Mouse (Mus musculus): ENCODE results near the gene Hist1h3f.
"Not testable (repeated sequence)": the region's sequence is repeated elsewhere in the genome, so short reads cannot be mapped to it uniquely, and the experiment has no call there.

Gene Hist1h3f

DNA sequence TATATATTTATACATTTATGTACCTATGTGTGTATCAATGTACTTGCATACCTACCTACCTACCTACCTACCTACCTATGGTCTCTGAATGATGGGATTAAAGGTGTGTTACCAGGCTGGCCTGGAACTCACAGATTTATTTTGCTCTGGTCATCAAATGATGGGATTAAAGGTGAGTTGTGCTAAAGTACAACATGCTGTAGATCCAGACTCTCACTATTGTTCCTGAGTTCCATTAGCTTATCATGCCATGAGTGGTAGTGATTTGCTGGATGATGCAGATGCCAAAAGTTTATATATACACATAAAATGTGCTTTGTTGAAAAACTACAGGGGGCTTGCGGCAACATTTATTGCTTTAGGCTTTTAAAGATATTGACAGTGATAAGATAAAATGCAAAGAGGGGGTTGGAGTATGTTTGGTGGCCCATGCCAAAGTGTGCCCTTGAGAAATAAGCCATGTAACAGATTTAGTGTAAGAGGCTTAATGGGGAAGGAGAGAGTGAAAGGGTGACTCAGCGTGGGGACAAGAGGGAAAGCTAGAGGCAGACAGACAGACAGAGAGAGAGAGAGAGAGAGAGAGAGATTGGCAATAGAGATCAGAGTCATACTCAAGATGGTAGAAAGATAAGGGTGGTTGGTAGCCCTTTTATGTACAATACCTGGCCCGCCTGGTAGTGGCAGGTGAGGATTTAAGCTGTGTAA is 6.7 kb upstream of the Hist1h3f start:
- DNase-seq (ENCODE audit: low spot score in 2 of 2) = no peak

DNA sequence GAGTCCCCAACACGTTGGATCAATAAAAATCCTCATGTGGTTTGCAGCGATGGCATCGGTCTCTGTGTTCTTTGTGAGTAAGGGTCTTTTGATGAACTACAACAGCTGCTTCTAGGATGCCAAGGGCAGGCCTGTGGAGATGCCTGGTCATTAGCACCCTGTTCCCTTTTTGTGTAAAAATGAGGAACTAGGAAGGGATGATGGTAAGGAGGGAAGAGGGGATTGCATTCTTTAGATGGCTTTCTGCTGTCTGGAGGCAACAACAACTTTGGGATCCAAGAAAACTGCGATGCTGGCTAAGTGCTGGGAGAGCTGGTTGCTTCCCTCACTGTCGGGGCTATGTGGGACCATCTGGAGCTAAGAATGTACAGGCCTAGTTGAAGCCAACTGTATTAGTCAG is 5.6 kb upstream of the Hist1h3f start:
- DNase-seq (ENCODE audit: low spot score in 2 of 2) = no peak

DNA sequence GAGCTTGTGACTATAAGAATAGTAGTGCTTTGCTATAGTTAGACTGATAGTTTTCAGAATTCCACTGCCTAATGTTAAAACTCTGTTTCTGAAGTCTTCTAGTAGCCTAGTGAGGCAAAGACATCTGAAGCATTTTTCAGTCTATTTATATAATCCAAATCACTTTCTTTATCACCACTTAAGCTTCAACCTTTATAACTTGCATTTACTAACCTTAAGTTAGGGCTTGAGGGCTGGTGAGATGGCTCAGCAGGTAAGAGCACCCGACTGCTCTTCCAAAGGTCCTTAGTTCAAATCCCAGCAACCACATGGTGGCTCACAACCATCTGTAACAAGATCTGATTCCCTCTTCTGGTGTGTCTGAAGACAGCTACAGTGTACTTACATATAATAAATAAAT is 4.0 kb upstream of the Hist1h3f start:
- not testable (repeated sequence) for DNase-seq (ENCODE audit: low spot score in 2 of 2)

GRCm38 (mm10) chr13:23541497-23541896 is 2.4 kb upstream of the Hist1h3f start:
- DNase-seq (ENCODE audit: low spot score in 2 of 2) = no peak

- not testable (repeated sequence) for DNase-seq (ENCODE audit: low spot score in 2 of 2)
These were observed 1.4 kb upstream of the Hist1h3f start for GRCm38 (mm10) chr13:23542225-23542980.

DNA sequence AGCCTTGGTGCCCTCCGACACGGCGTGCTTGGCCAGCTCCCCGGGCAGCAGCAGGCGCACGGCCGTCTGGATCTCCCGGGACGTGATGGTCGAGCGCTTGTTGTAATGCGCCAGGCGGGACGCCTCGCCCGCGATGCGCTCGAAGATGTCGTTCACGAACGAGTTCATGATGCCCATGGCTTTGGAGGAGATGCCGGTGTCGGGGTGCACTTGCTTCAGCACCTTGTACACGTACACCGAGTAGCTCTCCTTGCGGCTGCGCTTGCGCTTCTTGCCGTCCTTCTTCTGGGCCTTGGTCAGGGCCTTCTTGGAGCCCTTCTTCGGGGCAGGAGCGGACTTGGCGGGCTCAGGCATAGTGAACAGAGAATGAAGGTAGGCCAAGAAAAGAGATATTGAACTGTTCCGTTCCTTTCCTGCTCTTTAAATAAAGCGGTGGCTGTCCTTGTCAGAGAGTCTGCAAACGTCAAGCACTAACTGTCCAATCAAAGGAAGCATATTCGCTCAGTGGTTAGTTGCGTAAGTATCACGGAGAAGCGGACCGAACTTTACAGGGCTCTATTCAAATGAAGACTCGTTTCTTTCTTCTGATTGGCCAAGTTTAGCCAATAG is 749 bp upstream of the Hist1h3f start, which contains the start of gene Hist1h2bh:
Gene Hist1h2bh, minus strand, starts transcription at position 394 of the 609 bp plus-strand sequence.
- peak; percentile 60 to 69 for DNase-seq (ENCODE audit: low spot score in 2 of 2)

DNA sequence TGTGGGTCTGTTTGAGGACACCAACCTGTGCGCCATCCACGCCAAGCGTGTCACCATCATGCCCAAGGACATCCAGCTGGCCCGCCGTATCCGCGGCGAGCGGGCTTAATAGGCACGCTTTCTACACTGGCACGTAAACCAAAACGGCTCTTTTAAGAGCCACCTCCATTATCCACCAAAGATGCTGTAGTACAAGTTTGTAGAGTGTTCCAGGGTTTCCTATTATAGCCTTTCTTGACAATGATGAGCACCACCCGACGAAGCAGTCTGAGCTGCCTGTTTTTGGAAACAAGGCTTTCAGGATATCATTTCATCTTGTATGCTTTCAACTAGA is 902 bp downstream of the Hist1h3f start:
- not testable (repeated sequence) for DNase-seq (ENCODE audit: low spot score in 2 of 2)

GRCm38 (mm10) chr13:23546694-23547093 is 2.8 kb downstream of the Hist1h3f start:
- DNase-seq (ENCODE audit: low spot score in 2 of 2) = no peak

DNA sequence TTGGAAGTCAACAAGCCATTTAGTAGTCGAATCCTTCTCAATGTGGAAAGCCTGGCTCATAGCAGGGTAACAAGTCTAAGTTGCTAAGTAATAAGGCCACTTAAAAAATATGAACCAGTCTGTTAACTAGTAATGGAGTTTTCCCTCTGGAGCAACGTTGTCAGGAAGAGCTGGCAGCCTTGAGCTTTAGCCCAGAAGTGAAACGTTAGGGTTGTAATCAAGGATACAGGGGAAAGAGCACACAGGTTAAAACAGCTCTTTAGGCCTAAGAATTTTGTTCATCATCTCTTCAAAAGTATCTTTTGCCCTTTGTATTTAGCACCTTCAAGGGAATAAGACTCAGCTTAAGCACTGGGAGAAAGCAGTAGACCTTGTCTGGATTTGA is 6.9 kb downstream of the Hist1h3f start:
- no peak for DNase-seq (ENCODE audit: low spot score in 2 of 2)

DNA sequence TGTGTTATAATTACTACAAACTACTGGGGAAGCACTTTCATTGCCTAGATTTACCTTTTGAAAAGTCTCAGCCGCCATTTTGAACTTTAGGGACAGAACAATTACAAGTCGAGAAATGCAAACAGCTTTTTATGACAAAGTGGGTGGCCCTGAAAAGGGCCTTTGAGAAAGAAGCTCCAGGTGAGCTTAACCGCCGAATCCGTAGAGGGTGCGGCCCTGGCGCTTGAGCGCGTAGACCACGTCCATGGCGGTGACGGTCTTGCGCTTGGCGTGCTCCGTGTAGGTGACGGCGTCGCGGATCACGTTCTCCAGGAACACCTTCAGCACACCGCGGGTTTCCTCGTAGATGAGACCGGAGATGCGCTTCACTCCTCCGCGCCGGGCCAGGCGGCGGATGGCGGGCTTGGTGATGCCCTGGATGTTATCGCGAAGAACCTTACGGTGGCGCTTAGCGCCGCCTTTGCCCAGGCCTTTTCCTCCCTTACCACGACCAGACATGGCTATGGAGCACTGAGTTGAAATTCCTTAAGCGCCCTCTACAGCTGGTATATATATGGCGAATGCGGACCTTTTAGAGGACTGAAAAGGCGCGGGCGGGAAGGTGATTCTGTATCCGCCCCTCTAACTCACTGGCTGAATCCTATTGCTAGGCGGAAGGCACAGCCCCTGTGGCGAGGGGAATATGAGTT is 7.4 kb downstream of the Hist1h3f start, which contains the start of gene Hist1h4f:
Gene Hist1h4f, minus strand, starts transcription at position 503 of the 689 bp plus-strand sequence.
- DNase-seq (ENCODE audit: low spot score in 2 of 2) = peak; percentile 84 to 88

- DNase-seq (ENCODE audit: low spot score in 2 of 2) = no peak
These were observed 8.4 kb downstream of the Hist1h3f start for GRCm38 (mm10) chr13:23551931-23552914.

GRCm38 (mm10) chr13:23552962-23553361 is 9.1 kb downstream of the Hist1h3f start, which contains the start of gene Hist1h1d:
Gene Hist1h1d, plus strand, starts transcription at chr13:23553262.
- no peak for DNase-seq (ENCODE audit: low spot score in 2 of 2)

- DNase-seq (ENCODE audit: low spot score in 2 of 2) = no peak
These were observed 10.5 kb downstream of the Hist1h3f start for GRCm38 (mm10) chr13:23554393-23554792.

- DNase-seq (ENCODE audit: low spot score in 2 of 2) = peak; percentile 71 to 72
These were observed 11.3 kb downstream of the Hist1h3f start for GRCm38 (mm10) chr13:23554925-23555838.

DNA sequence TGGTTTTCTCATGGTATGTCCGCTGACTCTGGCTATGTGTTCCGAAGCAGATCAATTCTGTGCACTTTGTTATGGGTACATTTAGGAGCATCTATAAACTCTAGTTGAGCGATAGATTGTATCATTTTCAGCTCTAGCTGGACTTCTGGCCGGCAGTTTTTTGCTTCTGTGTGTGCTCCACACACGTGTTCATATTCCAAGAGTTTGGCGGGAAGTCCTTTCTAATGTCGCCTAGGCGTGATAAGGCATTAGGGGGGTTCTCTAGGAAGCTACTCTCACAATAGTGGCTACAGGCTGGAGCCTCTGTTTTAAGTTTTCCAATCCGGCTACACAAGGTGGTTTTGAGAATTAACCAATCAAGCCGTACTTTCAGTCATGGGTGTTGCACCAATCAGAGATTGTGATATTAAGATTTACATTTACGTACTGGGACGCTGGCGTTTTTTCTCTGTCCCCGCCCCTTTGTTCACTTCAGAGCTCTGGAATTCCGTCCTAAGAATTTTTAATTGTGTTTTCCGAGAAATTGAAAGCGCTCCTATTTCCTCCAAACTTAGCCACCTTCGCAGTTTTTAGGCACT is 12.1 kb downstream of the Hist1h3f start:
- DNase-seq (ENCODE audit: low spot score in 2 of 2) = peak; percentile 35 to 40

DNA sequence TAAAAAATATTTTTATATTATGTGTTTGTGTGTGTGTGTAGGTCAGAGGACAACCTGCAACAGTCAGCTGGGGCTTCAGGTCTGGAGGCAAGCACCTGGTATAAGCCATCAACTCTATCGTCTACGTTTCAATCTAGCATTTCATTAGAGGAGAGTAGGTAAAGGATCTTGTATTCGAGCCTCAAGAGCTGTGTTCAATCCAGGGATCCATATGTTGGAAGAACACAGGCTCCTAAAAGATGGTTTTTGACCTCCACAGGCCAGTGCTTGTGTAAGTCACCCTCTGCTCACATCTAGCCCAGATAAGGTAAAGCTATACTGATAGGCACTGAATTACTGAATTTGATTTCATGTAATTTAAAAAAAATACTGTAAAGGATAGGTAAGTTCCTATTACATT is 13.1 kb downstream of the Hist1h3f start:
- no peak for DNase-seq (ENCODE audit: low spot score in 2 of 2)

GRCm38 (mm10) chr13:23560699-23561098 is 16.8 kb downstream of the Hist1h3f start:
- not testable (repeated sequence) for DNase-seq (ENCODE audit: low spot score in 2 of 2)

DNA sequence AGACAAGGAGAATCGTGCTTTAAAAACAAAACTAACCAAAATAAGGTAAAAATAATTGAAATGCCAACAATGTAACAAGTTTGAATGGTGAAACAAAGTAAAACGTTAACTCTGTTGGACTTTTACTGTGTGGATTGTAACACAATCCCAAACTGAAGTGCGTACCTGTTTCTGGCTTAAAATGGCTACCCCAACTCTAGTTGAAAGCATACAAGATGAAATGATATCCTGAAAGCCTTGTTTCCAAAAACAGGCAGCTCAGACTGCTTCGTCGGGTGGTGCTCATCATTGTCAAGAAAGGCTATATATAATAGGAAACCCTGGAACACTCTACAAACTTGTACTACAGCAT is 17.7 kb downstream of the Hist1h3f start:
- not testable (repeated sequence) for DNase-seq (ENCODE audit: low spot score in 2 of 2)

DNA sequence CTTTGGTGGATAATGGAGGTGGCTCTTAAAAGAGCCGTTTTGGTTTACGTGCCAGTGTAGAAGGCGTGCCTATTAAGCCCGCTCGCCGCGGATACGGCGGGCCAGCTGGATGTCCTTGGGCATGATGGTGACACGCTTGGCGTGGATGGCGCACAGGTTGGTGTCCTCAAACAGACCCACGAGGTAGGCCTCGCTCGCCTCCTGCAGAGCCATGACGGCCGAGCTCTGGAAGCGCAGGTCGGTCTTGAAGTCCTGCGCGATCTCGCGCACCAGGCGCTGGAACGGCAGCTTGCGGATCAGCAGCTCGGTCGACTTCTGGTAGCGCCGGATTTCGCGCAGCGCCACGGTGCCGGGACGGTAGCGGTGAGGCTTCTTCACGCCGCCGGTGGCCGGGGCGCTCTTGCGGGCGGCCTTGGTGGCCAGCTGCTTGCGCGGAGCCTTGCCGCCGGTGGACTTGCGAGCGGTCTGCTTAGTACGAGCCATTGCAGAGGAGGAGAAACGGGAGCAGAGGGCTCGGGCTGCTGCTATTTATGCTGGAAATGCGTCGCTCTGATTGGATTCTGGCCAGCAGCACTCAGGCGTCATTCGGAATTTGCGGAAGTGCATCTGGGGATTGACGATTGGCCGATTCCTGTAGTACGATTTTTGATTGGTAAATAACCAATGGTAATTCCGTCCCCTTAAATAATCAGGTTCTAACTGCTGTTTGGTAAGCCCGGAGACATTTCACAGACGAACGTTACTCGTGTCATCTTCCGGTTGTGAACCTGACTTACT is 18.2 kb downstream of the Hist1h3f start, which contains the start of gene Hist1h3e:
Gene Hist1h3e, minus strand, starts transcription at position 487 of the 777 bp plus-strand sequence.
- DNase-seq (ENCODE audit: low spot score in 2 of 2) = peak; percentile 95

Data from frontal cortex, postnatal 14 days (tissue).